Mouse (Mus musculus) right cerebral cortex, adult 18-20 months (tissue): ENCODE results near the gene Arhgap35.
"Not testable (repeated sequence)": the region's sequence is repeated elsewhere in the genome, so short reads cannot be mapped to it uniquely, and the experiment has no call there.

Source experiments
- DNase-seq: peaks from one replicate; pipeline ENCODE4 v3.0.0; 2022; ENCODE audit warnings: mixed read lengths

The Arhgap35 gene

DNA sequence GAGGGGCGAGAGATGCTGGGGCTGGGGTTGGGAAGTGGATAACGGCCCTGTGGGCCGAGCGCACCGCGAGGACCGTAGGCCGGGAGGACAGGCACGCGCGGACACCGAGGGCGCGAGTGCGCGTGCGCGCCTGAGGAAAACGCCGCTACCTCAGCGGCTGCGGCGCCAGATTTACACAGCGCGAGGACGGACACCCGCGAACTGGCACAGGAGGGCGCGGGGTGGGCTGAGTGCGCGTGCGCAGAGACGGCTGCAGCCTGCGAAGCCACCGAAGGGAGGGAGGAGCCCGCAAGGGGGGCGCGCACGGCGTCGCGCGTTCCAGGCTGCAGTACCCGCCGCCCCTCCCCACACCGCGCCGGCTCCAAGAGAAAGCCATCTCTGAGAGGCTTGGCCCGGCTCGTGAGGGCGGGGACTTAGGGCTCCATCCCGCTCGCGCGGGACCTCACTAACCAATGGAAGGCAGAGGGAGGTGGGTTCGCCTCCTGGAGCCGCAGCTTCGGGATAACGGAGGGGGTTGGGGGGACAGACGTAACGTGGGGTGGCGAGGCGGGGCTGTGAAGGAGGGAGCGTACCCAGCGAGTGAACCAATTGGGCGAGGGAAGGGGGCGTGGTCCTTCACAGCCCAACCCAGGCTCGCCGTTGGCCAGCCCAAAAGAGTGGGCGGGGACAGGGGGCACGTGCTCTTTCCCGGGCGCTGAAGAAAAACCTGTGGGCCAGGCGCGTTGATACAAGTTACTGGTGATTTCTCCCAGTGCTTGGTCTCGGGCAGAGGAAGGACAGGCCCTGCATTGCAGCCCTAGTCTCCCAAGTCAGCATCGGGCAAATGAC, at the start of gene Arhgap35:
Arhgap35 (minus strand) TSS at position 106 of the 828 bp plus-strand sequence.
- peak; percentile 100 for DNase-seq

DNA sequence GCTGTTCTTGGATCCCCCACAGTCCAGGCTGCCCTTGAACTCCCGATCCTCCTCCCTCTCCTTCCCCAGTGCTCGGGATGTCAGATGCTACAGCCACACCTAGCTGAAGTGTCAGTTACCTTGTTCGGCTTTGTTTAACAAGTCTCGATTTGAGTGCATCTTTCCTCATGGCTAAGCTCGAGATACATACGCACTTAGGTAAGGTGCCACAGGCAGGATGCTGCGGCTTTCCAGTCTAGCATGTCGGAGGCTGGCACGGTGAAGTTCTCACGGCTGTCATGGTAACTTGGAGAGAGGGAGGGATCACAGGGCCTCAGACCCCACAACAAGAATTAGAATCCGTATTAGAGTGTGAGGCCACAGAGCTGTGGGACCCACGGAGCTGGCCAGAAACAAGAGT, 29.5 kb upstream of the Arhgap35 start:
- no peak for DNase-seq

DNA sequence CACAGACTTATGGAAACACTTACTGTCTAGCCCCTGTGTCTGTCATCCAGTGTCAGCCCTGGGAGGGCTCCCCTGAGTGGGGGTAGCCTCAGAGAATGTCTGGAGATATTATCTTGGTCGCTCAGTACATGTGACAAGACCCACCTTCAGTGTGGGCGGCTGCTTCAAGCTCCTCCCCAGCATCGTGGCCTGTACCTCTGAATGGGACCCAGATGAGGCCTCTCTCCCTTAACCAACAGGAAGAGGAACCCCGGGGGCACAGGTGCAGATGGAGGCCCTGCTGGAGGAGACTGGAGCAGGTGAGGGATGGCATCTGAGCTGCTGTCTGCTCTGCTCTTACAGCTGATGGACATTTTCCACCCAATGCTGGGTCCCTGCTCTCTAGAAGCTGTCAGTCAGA, 28.3 kb upstream of the Arhgap35 start:
- DNase-seq = not testable (repeated sequence)

DNA sequence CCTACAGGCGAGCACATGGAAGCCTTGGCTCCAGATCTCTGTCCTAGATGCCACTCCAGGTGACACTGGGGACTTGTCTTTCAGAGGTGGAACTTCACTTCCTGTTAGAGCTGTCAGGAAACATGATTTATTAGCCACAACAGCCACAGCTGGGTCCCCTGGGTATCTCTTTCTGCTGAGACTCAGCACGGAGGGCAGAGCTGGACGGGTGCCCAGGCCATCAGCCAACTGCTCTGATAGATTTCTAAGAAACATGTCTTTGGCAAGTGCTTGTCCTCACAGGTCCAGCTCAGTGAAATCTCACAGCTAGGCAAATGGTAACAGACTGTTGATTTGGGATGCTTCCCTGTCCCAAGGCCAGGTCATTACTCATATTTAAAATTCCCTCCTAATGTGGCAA, 24.2 kb upstream of the Arhgap35 start:
- no peak for DNase-seq

DNA sequence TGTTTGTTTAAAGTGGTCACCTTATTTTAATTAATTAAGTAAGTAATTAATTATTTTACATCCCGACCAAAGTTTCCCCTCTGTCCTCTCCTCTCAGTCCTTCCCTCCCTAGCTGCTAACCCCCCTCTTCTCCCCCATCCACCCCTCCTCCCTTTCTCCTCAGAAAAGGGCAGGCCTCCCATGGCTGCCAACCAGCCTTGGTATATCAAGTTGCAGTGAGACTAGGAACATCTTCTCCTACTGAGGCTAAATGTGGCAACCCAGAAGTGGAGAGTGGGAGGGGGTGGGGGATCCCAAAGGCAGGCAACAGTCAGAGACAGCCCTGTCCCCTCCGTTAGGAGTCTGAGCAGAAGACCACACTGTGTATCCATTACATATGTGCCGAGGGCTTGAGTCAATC, 20.3 kb upstream of the Arhgap35 start:
- no peak for DNase-seq

DNA sequence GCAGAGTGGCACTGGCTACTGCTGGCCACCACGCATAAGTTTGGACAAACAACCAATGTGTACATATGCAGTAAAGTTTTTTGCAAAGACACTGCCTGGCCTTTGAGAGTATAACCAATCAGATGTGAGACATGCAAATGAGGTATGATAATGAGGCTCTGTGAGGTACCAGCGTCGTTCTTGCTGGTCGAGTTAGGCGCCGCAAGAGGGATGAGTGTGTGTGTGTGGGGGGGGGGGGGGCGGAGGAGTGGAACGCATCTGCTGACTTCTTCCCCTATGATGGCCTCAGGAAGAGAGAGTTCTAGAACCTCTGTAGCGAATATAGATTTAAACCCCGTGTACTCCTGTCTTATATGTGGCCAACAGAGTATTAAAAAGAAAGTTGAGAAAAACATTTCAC, 19.1 kb upstream of the Arhgap35 start:
- not testable (repeated sequence) for DNase-seq

DNA sequence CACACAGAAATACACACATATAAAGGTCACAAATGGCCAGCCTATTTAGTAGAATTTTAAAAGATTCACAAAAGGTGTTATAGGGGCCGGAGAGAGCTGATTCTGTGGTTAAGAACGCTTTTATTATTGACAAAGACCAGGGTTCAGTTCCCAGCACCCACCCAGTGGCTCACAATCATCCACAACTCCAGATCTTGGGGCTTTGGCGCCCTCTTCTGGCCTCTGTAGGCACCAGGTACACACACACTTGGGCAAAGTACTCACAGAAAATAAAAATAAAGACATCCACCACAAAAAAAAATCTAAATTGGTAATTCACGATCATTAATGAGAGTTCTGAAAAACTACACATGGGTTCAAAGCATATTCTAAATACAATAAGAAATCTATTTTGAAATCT, 17.1 kb upstream of the Arhgap35 start:
- DNase-seq = no peak

DNA sequence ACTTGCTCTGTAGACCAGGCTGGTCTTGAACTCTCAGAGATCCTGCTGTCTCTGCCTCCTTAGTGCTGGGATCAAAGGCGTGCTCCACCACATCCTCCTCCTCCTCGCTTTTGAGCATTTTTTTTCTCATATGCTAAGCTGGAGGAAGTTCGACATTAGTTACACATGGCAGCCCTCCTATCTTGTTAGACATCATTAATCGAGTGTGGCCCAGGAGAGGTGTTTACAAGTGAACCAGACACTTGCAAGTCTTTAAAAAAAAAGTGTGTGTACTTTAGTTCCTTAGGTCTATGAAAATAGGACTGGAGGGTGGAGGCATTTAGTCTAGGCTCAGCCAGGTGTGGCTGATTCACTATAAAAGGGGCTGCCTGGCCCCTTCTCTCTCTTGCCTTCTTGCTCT, 16.2 kb upstream of the Arhgap35 start:
- DNase-seq = no peak

DNA sequence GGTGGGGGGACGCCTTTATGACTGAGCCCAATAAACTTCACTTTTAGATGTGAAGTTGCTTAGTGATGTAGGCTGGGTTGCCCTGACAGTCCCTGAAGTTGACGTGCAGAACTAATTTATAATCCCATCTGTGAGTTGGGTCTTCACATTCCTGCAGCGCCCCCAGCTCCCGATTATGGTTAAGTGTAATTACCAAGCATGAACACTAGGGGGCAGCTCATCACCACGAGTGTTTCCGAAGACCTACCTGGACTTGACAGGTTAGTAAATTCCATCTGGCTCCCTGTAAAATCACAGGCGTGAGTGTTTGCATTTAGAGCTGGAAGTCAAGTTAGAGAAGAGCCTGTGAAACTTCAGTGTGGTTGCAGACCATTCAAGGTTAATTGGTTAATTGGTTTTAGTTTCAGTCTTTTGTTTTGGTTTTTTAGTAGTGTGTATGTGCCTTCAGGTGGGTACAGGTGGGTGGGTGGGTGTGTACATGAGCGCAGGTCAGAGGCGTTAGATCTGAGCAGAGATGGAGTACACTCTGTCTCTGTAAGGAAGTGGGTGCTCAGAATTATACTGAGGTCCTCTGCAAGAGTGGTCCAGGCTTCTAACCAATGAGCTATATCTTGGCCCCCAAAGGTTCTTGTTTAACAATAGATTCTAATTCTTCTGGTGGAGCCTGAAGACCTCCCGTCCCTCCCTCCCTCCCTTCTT, 15.0 kb upstream of the Arhgap35 start:
- DNase-seq = peak; percentile 41

DNA sequence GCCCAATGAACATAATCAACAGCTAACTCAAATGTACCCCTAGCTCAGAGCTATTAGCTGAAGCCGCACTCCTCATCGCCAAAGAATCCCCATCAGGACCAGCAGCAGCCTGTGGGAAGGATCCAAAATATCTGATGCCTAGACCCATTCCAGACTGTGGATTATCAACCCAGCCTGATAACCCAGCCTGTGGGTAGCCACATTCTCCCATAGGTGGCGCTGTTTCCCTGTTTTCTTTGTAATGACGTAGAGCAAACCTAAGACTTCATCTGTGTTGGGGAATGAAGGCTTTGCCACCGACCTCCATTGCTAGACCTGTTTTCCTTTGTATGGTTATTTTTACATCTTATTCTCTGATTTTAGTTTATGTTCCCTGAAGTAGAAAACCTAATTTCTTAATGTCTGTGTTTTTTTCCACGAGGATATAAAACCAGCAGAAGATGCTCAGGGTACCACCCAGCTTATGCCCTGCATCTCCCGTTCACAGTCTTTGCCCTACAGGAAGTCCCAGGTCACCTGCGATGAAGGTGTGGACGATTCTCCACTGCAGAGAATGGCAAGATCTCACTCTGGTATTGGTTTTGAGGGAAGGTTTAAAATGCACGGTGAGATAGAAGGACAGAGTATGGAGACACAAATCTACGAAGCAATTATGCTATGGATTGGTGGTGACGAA, 13.4 kb upstream of the Arhgap35 start:
- DNase-seq = peak; percentile 70

DNA sequence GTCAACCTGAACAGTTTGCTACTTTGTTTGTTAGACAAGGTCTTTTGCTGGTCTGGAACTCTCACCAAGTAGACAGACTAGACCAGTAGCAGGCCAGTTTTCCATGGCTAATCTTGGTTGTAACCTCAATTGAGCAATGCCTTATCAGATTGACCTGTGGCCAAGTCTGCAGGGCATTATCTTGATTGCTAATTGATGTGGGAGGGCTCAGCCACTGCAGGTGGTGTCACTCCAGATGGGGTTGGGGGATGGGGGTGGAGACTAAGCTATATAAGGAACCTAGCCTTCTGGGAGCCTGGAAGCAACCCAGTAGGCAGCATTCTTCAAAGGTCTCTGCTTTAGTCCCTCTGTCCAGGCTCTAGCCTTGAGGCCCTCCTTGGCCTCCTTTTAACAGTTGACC, 8.9 kb upstream of the Arhgap35 start:
- DNase-seq = no peak

DNA sequence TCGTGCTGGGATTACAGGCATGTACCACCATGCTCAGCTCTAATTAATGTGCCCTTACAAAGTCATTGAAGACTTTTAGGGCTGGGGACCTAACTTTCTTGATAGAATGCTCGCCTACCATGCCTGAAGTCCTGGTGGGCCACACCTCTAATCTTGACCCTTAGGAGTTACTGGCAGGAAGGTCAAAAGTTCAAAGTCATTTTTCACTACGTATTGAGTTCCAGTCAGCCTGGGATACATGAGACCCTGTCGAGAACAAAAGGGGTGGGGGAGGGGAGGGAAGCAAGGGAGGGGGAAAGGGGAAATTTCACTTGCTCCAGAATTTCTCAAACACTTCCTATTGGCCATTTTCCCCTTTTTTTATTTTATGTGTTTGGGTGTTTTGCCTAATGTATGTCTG, 8.3 kb upstream of the Arhgap35 start:
- no peak for DNase-seq

DNA sequence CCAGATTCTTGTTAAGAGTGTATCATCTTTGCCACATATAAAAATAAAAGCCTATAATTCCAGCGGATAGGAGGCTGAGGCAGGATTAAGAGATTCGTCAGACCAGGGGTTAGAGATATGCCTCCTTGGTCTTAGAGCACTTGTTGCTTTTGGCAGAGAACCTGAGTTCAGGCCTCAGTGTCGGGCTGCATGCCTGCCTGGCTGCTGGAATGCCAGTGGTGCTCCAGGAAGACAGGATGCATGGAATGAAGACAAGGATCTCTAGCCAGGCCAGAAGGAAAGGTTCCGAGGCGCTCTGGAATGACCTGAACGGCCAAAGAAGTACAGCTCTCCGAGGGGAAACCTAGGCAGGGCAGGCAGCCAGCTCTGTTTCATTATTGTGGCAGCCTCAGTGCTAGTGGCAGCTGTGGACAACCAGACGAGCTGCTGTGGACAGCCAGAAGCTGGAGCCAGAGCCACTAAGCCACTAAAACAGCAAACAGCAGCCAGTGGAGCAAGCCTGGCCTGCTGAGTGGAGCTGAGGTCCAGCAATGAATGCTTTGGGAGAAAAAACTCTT, 6.4 kb upstream of the Arhgap35 start:
- no peak for DNase-seq

DNA sequence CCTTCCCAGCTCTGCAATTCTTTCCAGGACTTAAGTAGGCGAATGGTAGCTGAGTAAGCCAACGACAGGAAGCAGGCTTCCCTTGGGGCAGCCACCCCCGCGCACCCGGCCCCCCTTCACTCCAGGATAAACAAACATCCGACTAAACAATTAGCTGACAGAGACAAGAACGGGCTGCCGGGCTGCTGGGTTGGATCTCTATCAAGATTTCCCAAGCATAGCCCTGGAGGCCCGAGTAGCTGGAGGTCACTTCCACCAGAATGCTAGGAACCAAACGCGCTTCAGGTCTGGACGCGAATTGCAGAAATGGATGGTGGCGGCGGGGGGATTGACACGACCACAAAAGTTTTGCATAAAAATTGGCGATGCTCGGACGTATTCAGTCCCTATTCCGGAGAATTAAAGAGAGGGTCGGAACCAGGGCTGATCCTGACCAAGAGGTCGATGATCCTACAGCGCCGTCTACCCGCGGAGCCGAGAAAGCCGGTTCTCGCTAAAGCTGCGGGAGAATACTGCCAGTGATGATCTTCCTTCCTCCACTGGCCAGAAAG, 3.9 kb upstream of the Arhgap35 start:
- DNase-seq = peak; percentile 53

DNA sequence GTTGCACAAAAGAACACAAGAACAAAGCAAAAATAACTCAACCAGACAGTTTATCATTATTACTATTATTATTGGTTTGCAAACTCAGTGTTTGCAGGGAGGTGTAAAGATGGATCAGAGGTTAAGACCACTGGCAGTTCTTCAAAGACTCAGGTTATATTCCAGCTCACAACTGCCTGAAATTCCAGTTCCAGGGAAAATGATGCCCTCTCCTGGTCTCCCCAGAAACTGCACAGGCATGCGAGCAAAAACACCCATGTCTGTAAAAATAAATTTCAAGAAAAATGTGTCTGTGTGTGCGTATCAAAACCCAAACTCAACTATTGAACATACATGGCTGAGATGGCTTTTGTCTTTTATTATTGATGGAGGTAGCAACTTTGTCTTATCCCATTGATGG, 2.3 kb upstream of the Arhgap35 start:
- peak; percentile 58 for DNase-seq

DNA sequence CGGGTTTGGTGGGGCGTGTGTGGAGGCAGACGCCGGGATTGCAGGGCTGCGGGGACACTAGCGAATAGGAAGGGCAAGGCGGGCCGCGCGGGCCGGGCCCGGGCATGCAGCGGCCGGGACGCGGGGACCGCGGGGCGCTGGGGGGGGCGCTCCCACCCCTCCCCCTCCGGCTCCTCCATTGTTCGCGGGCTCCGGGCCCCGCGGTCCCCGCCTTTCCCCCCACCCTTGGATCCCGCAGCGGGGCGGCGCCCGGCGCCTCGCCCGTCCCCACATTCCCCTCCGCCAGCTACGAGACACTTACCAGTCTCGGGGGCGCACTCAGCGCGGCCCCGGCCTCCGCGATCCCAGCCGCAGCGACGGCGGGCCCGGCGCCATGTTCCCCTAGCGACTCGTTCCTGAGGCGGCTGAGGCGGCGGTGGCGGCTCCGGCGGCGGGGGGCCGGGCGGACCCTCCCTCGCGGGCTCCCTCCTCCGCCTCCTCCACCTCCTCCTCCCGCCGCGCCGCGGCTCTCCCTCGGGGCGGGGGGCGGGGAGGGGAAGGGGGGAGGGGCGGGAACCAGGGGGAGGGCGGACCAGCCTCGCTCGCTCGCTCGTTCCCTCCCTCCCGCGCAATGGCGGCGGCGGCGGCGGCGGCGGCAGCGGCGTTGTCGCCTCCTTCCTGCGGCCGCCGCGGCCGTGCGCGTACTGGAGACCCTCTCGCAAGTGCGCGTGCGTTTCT, 464 bp downstream of the Arhgap35 start:
- peak; percentile 34 for DNase-seq

DNA sequence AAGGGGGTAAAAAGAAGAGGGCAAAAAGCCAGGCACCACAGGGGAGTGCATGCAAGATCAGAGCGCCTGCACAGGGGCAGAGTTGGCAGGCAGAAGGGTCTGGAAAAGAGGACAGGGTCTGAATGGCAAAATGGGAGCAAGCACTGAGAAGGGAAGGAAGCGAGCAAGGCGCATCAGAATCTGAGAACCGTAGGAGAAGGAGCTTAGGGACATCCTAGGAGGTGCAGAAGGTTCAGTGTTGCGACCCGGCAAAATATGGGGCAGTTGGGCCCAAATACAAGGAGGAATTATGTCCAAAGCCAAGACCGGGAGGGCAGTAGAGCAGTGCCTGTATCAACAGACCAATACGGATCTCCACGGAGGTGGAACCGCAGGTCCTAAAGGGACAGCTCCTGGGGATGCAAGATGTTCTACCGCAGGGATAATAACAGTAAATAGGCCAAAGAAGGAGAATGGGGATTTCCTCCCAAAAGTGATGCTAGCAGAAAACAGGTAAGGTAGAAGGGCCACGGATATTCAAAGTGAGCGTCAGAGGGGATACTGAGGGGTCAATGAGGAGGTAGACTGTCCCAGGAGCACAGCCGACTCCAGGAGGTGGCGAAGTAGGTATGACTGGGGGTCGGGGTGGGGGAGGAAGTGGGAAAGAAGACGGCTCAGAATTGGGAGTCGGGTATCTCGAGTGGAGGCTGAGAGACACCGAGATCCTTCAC, 1.2 kb downstream of the Arhgap35 start:
- DNase-seq = no peak

DNA sequence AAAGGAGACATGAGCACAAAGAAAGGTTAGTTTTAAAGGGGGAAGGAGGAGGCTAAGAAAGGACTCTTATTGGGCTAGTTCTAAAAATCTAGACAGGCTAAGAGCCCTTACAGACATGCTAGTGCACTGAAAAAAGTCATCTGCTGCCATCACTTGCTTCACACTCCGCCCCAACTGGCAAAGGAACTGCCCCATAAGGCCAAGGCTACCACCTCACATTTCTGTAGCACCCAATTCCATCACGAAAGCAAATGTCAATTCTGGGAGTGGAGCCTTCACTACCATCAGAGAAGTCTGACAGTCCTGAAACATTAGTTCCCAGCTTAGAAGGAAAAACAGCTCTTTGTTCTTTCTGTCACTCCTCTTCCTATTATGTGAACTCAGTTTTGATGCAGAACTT, 4.4 kb downstream of the Arhgap35 start:
- no peak for DNase-seq

DNA sequence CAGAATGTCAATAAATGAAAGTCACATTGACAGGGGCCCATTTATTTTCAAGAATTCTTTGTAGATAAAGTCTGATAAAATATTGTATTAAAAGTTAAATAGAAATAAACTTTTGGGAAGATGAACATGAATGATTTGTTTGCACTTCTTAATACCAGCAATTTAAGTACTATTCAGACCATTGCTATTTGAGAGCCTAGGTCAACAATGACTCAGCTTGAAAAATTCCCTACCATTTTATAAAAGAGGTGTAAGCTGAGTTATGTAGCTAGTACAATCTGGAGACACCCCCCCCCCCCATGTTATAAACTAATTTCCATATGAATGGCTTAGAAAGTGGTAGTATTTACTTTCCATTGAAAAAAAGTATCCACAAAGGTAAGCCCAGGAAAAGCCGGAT, 5.8 kb downstream of the Arhgap35 start:
- DNase-seq = no peak

DNA sequence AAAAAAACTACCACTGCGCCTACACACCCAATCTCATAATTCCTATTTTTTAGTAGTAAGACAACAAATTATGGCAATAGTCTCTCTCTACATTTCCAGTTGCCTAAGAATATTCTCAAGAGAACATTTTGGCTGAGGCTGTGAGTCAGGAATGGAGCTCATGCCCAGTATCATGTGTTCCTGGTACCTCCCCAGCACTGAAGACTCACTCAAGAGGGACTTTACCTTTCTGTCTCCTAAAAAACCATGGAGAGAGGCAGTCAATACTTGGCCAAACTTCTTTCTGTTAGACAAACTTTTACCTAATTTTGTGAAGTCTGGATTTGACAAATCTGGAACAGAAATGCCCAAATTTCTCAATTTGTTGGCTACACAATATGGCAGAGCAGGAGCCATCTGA, 6.7 kb downstream of the Arhgap35 start:
- no peak for DNase-seq

DNA sequence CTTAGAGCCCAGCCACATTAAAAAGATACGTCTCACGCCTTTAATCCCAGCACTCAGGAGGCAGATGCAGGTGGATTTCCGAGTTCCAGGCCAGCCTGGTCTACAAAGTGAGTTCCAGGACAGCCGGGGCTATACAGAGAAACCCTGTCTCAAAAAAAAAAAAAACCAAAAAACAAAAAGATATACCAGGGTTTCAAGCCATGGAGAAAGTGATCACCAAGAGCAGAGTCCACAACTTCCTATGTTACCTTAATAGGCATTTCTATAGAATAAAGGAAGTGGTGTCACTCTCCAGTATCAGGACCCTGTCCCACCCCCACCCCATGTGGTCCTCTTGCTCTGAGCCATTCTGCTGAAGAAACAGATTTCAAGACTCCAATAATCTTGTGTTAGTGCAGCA, 8.0 kb downstream of the Arhgap35 start:
- not testable (repeated sequence) for DNase-seq

DNA sequence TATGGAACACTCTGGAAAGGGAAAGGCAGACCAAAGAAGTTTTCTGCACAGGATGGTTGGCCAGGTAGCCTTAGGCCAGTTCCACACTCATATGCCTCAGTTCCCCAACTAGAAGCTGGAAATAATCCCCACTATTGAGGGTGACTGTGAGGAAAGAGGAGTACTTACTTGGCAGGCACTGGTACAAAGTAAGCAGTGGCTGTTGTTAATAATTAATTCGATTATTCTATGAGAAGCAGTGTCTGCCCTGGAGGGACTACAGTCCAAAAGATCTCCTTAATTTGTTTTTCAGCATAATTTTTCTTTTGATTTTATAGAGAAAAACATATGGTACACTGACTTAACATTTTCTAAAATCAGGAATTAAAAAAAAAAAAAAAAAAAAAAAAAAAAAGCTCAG, 10.7 kb downstream of the Arhgap35 start:
- DNase-seq = no peak
